Mouse (Mus musculus) naive thymus-derived CD4-positive, alpha-beta T cell, adult 2 months (primary cell): ENCODE measurements around the gene AA467197.

Source experiments
- DNase-seq: peaks from one replicate; pipeline ENCODE4 v3.0.0-alpha.2; 2011; ENCODE audit warnings: low read depth

Gene AA467197

DNA sequence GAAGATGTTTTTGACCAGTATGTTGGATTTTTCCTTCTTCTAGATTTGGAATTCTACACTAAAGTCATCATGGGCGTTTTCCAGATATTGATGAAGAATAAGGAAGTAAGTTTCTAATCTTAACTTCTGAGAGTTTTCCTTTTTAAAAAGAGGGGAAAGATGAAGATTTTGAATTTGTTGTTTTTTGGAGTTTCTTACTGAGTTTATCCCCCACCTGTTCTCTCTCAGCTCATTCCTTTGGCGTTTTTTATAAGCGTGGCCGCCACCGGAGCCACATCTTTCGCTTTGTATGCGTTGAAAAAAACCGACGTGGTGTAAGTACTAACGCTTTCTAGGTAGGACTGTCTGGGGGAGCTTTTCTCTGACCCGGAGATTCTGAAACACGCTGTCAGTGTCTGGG lies 1.2 kb downstream of the AA467197 start:
- no peak for DNase-seq

DNA sequence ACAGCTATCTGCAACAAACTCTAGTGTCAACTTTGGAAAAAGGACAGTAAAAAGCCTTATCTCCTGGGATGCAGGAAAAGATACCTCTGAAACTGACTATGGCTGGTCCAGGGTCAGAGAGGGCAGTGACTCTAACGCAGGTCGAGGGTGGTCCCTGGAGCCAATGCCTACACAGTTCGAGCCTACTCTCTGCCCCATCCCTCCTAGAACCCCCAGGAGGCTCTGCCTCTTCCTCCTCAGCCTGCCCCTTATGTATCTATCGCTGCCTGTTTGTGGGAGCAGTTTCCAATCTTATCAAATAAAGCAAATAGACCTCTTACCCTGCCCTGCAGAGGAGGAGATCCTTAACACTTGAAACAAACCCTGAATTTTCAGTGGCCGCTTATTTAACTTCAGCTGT lies 1.9 kb downstream of the AA467197 start:
- DNase-seq, result no peak

DNA sequence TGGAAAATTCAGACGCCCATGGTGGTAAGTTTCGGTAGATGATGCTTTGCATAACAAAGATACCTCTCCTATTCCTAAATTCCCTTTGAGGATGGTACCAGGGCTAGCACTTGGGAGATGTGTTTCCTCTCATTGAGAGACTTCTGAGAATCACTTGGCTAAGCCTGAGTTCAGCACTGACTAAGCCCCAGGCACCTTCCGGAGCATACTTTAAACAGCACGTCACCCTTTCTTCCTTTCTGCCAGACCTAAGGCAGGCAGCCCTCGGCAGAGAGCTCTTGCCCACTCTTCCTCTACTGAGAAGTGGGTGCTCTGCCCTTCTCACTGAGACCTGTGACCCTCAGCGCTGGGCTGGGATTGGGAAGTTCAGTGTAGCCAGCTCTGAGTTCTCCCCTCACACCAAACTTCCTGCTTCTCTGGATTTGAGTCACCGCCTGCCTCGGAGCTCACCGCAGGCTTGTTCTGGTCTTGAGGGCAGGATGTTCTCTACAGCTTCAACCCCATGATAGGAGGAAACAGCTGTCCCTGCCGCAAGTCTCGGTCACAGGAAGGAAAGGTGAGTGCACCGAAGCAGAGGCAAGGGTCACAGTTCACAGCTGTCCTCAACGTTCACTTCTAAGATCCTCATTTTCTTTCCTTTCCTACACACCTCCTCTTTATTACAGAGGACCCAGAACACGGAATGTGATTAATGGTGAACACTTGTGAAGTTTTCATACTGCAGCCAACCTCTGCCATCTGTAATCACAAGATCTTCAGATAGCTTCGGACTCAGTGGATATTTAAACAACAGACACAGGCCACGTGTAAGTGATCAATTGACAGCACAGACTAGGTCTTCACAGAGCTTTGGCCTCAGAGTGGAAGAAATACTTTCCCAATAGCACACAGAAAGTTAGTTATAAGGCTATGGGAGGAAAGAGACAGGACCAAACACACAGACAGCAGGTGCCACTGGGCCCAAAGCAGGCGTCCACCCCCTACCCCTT lies 15.6 kb downstream of the AA467197 start:
- DNase-seq, result peak; percentile 87

DNA sequence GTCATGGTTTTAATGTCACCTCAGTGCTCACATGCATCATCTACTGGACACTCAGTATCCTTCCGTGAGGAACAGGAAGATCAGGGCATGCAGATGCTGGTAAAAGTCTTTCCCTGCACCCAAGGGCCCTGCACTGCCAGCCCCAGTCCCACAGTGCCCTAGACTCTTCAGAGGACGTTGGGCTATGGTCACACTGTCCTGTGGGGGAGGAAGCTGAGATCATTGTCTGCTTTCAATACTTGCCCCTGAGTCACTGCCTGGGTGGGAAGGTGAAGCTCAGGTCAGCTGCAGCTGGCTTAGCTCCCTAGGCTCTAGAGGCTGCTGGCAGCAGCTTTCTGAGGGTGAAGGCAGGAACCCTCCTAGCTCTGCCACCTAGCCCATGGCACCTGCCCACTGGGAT lies 19.3 kb downstream of the AA467197 start:
- no peak for DNase-seq

DNA sequence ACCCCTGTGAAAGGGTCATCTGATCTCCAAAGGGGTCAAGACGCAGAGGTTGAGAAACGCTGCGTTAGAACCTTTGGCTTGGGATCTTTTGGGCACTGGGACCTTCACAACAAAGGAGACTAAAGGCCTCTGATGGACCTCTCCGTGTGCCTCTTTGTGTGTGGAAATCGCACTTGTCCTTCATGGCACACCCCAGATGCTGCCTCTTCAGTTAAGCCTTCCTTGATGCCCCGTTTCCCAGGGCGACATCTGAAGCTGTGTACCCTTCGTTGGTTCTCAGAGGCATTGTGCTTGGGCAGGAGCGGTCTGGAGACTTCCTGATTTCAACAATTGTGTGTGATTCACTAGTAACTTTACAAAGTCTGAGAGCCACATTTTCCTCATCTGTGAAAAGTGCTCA lies 20.0 kb downstream of the AA467197 start:
- DNase-seq, result no peak

DNA sequence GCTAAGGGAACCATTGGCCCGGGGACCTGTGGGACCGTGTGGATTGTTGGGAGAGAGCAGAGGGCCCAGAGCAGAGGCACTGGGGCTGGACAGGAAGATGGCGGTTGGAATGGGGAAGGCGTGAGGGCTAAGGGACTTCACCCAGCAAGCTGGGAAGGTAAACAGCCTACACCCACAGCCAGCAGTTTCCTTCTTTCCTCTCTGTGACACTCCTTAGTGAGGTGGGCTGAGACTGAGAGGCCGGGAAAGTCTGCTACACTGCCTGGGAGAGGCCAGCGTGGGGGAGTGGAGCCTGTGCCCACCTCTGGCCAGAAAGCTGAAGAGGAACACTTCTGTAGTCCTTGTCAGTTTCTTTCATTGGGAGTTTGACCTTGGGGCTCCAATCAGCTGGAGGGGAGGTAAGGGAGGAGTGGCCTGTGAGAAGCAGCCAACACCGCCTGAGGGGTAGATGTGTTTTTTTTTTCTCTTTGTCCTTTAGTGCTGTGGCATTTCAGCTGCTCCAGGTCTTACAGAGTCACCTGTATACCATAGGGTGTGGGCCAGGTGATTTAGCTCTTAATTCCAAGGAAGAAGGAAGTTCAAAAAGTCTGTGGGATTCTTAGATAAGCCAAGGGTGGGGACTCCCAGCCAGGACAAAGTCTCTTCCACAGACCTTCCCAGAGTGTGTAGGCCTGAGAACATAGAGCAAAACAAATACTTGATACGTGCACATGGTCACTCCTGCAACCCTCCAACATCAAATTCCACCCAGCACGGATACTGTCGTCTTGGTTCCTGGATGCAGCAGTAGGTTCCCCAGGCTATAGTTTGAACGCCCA lies 21.1 kb downstream of the AA467197 start:
- DNase-seq, result no peak

DNA sequence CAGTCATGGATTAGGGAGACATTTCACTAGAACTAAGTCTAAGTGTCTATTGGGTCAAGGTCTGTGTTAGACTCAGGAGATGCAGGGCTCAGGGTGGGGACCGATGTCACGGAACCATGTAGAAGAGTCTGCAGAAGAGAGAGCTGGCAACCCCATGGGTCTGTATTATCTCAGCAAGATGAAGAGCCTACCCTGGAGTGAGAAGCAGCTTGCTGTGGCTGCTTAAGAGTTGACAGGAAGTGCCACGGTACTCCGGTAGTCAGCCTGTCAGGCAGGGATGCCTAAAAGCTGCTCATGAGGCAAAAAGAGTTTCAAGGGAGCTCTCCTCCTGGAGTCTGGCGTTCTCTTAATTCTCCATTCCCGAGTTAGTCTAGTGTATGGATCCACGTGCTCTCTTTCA lies 23.0 kb downstream of the AA467197 start:
- DNase-seq, result no peak

DNA sequence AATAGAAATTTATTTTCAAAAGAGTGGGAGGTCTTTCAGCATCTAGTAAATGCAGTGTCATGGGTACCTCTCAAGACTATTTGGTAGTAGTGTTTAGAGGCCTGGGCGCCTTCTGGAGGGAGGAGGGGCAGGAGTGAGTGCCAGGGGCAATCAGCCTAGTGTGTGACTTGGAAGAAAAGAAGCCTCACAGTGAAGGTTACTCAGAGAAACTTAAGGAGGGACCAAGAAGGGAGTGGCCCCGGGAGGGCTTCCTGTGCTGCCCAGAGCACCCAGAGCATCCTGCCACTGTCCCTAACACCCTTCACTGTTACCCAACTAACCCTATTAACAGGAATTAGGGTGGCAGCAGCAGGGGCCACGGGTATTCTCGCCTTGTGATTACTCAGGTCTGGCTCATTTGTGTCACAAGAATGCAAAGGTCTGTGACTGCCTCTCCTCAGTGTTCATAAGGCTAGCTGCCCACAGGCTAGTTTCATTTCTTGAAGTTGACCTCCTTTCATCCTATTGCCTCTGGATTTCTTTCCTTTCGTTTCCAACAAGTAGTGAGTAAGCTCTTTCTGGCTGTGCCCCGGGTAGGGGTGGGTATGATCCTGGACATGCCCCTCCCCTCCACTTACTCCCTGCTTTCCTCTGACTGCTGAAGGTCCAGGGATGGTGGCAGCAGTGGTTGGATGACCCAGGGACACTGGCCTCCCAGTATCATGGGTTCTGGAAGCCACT lies 28.6 kb downstream of the AA467197 start:
- DNase-seq, result no peak

DNA sequence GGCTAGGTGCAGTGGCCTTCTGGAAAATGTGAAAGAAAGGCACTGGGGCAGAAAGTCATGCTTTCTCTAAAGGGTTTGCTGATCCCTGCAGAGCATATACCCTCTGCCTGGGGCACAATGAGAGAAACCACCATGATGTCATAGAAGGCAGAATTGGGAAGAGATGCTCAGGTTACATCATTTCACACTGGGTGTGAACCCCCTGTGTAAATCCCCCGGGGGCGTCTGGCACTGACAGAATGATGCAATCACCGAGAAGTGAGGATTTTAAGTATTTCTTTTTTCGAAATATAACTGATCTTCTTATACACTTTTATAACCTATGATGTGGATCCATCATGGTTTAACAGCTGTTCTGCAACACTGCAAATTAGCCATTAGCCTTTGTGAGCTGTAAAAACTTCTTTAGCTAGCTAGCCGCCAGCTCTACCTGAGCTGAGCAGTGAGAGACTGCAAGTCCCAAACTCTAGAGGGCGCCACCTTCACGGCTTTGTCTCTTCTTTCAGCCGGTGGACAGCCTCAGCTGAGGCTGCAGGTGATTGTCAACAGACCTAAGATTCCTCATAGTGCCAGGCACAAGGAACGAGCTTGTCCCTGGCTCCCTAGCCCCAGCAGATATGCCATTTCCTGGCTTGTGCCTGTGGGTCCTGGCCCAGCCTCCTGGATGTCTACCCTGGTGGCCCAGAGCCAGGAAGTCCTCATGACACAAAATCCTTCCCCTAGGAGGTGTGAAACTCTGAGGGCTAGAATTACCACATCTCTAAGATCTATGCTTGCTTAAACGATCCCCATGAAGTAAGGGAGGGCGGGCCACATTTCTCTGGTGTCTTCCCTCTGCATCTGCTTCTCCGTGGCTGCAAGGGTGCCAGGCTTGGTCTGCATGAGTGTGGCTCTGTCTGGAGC lies 29.4 kb downstream of the AA467197 start:
- peak; percentile 83 for DNase-seq

DNA sequence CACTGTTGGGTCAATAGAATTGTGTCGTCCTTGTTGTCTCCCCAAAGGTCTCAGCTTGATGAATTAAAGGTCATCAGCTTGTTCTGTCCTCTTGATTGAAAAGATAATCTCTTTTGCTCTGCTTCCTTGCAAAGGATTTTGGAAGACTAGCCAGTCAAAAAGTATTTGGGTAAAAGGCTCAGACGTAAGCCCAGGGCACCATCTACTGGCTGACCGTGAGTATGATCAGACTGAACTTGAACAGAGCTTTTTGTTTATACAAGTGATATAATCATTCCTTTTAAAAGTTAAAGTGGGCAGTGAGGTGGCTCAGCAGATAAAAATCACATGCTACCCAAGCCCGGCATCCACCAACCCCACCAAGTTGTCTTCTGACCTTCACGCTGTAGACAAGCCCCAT lies 31.1 kb downstream of the AA467197 start:
- DNase-seq, result peak; percentile 78

DNA sequence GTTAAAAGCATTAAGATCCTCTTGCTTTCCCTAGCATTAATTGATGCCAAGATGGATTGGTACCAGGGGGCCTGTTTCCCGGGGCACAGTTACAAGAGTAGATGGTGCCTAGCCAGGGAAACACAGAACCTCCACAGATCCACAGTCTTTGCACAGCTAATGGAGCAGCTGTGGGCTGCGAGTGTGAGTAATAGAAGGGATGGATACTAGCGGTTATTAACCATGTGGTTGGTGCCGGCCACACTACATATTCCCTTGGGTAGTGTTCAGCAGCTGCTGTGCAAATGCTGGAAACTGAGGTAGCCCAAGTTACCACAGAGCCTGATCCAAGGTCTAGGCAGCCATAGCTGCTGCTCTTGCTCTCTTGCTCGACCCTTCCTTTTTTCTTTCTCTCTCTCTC lies 34.9 kb downstream of the AA467197 start:
- no peak for DNase-seq

DNA sequence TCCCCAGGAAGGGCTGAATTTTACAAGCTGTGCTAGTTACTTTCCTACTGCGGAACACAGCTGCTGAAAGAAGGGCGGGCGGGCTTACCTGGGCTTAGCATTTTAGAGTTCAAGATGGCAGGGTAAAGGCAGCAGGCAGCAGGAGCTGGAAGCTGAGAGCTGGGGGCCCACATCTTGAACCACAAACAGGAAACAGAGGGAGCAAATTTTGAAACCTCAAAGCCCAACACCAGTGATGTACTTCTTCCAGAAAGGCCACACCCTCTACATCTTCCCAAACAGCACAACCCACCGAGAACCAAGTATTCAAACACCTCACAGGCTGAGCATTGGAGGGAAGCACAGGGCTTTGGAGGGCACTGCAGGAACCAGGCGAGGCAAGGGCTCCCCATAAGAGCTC lies 36.1 kb downstream of the AA467197 start:
- DNase-seq, result peak; percentile 32

DNA sequence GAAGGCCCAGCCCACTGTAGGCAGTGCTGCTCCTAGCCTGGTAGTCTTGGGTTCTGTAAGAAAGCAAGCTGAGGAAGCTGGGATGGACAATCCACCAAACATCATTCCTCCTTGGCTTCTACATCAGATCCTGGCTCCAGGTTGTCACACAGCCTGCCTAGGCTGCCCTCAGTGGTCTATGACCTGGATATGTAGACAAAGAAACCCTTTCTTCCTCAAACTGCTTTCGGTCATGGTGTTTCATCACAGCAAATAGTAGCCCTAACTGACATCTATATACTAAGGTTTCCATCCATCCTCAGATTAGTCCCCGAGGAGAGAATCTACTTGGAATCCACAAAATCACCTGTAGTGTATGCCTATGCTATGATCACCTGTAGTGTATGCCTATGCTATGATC lies 38.3 kb downstream of the AA467197 start:
- no peak for DNase-seq

DNA sequence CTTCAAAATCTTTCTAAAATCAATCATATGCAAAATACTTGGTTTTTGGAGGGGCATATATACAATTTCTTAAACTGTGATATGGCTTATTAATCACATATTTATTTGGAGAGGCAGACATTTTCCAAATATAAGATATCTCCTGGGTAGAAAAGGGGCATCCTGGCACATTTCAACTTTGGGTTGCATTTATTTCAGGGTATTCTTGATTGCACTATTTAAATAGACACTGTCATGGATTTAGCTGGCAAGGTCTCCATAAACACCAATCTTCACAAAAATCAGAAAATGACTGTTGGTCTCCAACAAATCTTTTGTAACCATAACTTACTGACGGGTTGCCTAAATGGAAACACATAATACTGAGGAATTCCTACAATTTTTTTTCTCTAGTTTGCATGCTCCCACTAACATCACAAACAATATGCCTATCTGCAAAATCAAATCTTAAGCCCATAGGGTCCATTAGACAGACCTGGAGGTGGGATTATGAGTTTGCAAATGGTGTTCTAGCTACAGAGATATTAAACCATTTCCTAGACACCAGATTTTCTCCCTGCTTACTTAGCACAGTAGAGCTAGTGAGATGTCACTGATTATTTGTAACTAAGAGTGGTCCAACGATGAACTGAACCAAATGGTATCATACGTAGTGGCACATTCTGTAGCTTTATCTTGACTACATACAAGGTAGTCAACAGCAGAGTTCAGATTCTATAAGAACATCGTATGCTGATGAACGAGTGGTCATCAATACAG lies 44.8 kb downstream of the AA467197 start:
- no peak for DNase-seq

DNA sequence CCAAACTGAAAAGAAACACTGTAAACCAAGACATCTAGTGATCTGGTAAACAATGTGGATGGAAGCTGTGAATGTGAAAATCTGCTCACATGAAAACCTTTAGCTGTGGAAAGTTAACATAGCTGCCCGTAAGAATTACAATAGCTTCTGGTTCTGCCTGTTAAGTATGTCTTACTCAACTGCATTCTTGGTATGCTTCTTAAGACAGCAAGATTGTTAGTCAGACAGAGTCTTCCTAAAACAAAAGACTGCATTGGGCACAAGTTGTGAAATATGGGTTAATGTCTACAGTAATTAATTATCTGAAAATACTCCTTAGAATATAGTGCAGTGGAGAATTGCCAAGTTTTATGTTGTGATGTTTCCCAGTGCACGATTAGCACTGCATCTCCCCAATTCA lies 45.7 kb downstream of the AA467197 start:
- DNase-seq, result no peak

DNA sequence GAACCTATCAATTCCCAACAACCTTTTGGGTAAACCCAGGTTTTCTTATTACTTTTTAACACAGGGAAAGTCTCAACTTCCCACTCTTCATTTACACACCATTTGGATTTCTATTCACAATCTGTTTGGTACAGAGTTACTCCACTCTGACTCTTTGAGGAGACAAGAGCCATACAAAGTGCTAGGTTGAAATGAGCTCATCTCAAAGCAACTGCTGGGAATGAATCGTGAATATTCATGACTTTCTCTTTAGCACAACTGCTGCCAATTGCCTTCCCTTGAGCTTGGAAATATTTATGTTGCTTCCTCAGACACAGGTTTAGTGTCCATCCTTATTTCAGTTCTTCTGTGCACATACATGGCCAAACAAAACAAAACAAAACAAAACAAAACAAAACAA lies 46.9 kb downstream of the AA467197 start:
- DNase-seq, result no peak

DNA sequence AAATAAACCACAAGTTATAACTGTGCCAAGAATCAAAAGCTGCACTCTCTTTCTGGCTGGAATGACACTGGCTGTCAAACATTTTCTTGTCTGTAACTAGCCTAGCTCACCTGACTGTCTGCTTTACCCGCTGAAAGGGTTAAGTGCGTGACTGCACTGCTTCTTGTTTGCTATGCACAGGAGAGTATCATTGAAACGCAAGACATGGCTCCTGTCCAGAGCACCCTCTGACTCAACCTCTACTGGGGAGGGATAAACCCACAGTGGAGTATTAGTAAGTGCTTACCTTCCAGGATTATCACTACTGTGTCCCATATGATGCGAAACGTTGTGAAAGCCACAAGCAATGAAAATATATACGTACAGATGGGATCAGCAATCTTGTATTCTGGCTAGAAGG lies 49.9 kb downstream of the AA467197 start:
- no peak for DNase-seq
